In genomic region chr13:28551555-28551954, GRCm38 (mm10) we compare ENCODE assay signal across 10 mouse cellular contexts.
DNase-seq lines count a peak whose midpoint lies in the region; ATAC-seq and TF ChIP-seq lines count a peak whose summit lies in the region.
"Had no signal": no experiment of that assay in that cellular context is flagged by ENCODE, and none has a peak within 500 bp of the region (broad histone marks: within the 10 kb centered on the region; RNA-seq: fewer than 3 reads in every experiment).

No protein-coding gene starts in this region.

- H3K4me3 ChIP-seq in heart, postnatal 0 days (ENCODE audit: low read depth, low read length): no peak overlapping the region
- no peak overlapping the region for H3K4me3 ChIP-seq in stomach, postnatal 0 days (ENCODE audit: low read depth, low read length)
- H3K4me3 ChIP-seq in hindbrain, embryonic 16.5 days (ENCODE audit: low read length): no peak overlapping the region
- H3K4me3 ChIP-seq in hindbrain, embryonic 14.5 days (replicated peaks; ENCODE audit: low read length): no peak overlapping the region
- H3K4me3 ChIP-seq: heart, adult 2 months had no signal

- TF ChIP-seq EP300 in heart, postnatal 0 days (IDR thresholded peaks at IDR 0.05; ENCODE audit: low read depth): no peak
- no peak for TF ChIP-seq EP300 in stomach, postnatal 0 days (optimal IDR thresholded peaks at IDR 0.05)

- TF ChIP-seq CTCF in heart, postnatal 0 days (IDR thresholded peaks at IDR 0.05; ENCODE audit: low read depth): no peak
- TF ChIP-seq CTCF in stomach, postnatal 0 days (IDR thresholded peaks at IDR 0.05; ENCODE audit: low read depth): no peak

- no peak overlapping the region for H3K9ac ChIP-seq in heart, postnatal 0 days (replicated peaks; ENCODE audit: low read depth, low read length)
- no peak overlapping the region for H3K9ac ChIP-seq in stomach, postnatal 0 days (ENCODE audit: low read length)
- H3K9ac ChIP-seq in hindbrain, embryonic 16.5 days (ENCODE audit: low read depth, low read length): no peak overlapping the region
- no peak overlapping the region for H3K9ac ChIP-seq in hindbrain, embryonic 14.5 days

- H3K4me1 ChIP-seq in heart, postnatal 0 days (ENCODE audit: control insufficient read depth, insufficient read depth): no peaks in the 10 kb centered on the region
- no peaks in the 10 kb centered on the region for H3K4me1 ChIP-seq in stomach, postnatal 0 days (replicated peaks; ENCODE audit: control insufficient read depth, insufficient read depth)
- H3K4me1 ChIP-seq in hindbrain, embryonic 16.5 days (ENCODE audit: control insufficient read depth, insufficient read depth, low read depth, low read length): peaks cover 22% of the 10 kb centered on the region
- H3K4me1 ChIP-seq in hindbrain, embryonic 14.5 days (replicated peaks; ENCODE audit: control insufficient read depth, insufficient read depth, low read length): peaks cover 29% of the 10 kb centered on the region

- ATAC-seq in heart, postnatal 0 days (ENCODE audit: insufficient read depth, low read depth): no peak
- ATAC-seq in CD4-positive, CD25-positive, alpha-beta regulatory T cell, adult 4 months: peak; percentile 94
- ATAC-seq in inflammation-experienced regulatory T-cells, adult 6 months: peak; percentile 98
- no peak for ATAC-seq in stomach, postnatal 0 days (ENCODE audit: low FRiP score, low TSS enrichment)
- no peak for ATAC-seq in hindbrain, embryonic 16.5 days
- no peak for ATAC-seq in hindbrain, embryonic 14.5 days (ENCODE audit: low FRiP score)
- ATAC-seq: forebrain, embryonic 16.5 days had no signal

- no peak for DNase-seq in heart, postnatal 0 days (ENCODE audit: low spot score)
- no peak for DNase-seq in heart, adult 8-10 months (ENCODE audit: low spot score)
- no peak for DNase-seq in stomach, postnatal 0 days (ENCODE audit: low spot score)
- no peak for DNase-seq in urinary bladder, adult 2 months (ENCODE audit: low spot score)
- no peak for DNase-seq in hindbrain, embryonic 14.5 days (ENCODE audit: low spot score)
- DNase-seq: heart, adult 2 months had no signal

- no peaks in the 10 kb centered on the region for H3K36me3 ChIP-seq in heart, postnatal 0 days (replicated peaks; ENCODE audit: control insufficient read depth, insufficient read depth, low read length)
- no peaks in the 10 kb centered on the region for H3K36me3 ChIP-seq in stomach, postnatal 0 days (ENCODE audit: control insufficient read depth, insufficient read depth, low read length)
- H3K36me3 ChIP-seq in hindbrain, embryonic 16.5 days (ENCODE audit: control insufficient read depth, insufficient read depth, low read length): no peaks in the 10 kb centered on the region
- no peaks in the 10 kb centered on the region for H3K36me3 ChIP-seq in hindbrain, embryonic 14.5 days (replicated peaks; ENCODE audit: control insufficient read depth, insufficient read depth)

- H3K4me2 ChIP-seq in heart, postnatal 0 days (ENCODE audit: low read depth, low read length): no peak overlapping the region
- no peak overlapping the region for H3K4me2 ChIP-seq in stomach, postnatal 0 days (replicated peaks; ENCODE audit: low read depth)
- H3K4me2 ChIP-seq in hindbrain, embryonic 16.5 days (ENCODE audit: low read length): no peak overlapping the region
- H3K4me2 ChIP-seq in hindbrain, embryonic 14.5 days (replicated peaks): no peak overlapping the region

- no peaks in the 10 kb centered on the region for H3K27me3 ChIP-seq in heart, postnatal 0 days (ENCODE audit: control insufficient read depth, insufficient read depth, low read length)
- H3K27me3 ChIP-seq in stomach, postnatal 0 days (ENCODE audit: control insufficient read depth, insufficient read depth, low read length): no peaks in the 10 kb centered on the region
- H3K27me3 ChIP-seq in hindbrain, embryonic 16.5 days (replicated peaks; ENCODE audit: control insufficient read depth, insufficient read depth, low read length): no peaks in the 10 kb centered on the region
- H3K27me3 ChIP-seq in hindbrain, embryonic 14.5 days (ENCODE audit: control insufficient read depth, insufficient read depth, low read length): no peaks in the 10 kb centered on the region

- 64% methylated on average over 6 of the region's 6 CpGs for WGBS in heart, postnatal 0 days
- 76% methylated on average over 6 of the region's 6 CpGs for WGBS in stomach, postnatal 0 days
- WGBS in hindbrain, embryonic 16.5 days: 80% methylated on average over 6 of the region's 6 CpGs
- 87% methylated on average over 6 of the region's 6 CpGs for WGBS in hindbrain, embryonic 14.5 days

- no peaks in the 10 kb centered on the region for H3K9me3 ChIP-seq in heart, postnatal 0 days (replicated peaks; ENCODE audit: control insufficient read depth, low read length)
- H3K9me3 ChIP-seq in stomach, postnatal 0 days (ENCODE audit: control insufficient read depth, low read length): no peaks in the 10 kb centered on the region
- no peaks in the 10 kb centered on the region for H3K9me3 ChIP-seq in hindbrain, embryonic 16.5 days (ENCODE audit: control insufficient read depth, low read length)
- no peaks in the 10 kb centered on the region for H3K9me3 ChIP-seq in hindbrain, embryonic 14.5 days (ENCODE audit: control insufficient read depth, low read length)

- peak overlapping the region; percentile 25; the same call in 1 of the 2 replicates for H3K27ac ChIP-seq in heart, postnatal 0 days (ENCODE audit: low read depth)
- peak overlapping the region; percentile 3; the same call in 1 of the 2 replicates for H3K27ac ChIP-seq in stomach, postnatal 0 days (replicated peaks)
- no peak overlapping the region for H3K27ac ChIP-seq in hindbrain, embryonic 16.5 days (ENCODE audit: low read depth, low read length)
- no peak overlapping the region for H3K27ac ChIP-seq in hindbrain, embryonic 14.5 days
- H3K27ac ChIP-seq: heart, adult 2 months had no signal

Comparison
In these comparisons a context has a peak if more than half of its experiments do, and no peak if none do; other contexts are left out.
1. ATAC-seq: peak in CD4-positive, CD25-positive, alpha-beta regulatory T cell, adult 4 months (single experiment) and inflammation-experienced regulatory T-cells, adult 6 months (single experiment); none in heart, postnatal 0 days (single experiment), stomach, postnatal 0 days (single experiment), hindbrain, embryonic 16.5 days (single experiment) and hindbrain, embryonic 14.5 days (single experiment).
2. H3K27ac ChIP-seq: peak in heart, postnatal 0 days (single experiment) and stomach, postnatal 0 days (single experiment); none in hindbrain, embryonic 16.5 days (single experiment) and hindbrain, embryonic 14.5 days (single experiment).